Mouse (Mus musculus) bone marrow, adult 2 months (tissue): ENCODE data around the gene Samd4. TPM values are rescaled to one million over a fixed set of nuclear protein-coding genes. Genes with fewer than 3 reads are reported as not detected.

ENCODE experiments used
- H3K27ac ChIP-seq: fragments of 200-500 bp; 2 replicates; pipeline ENCODE4 v1.5.1; 2012; ENCODE audit warnings: low read depth, mild to moderate bottlenecking, control low read depth, inconsistent platforms, low read length; ENCODE audit not compliant: control insufficient read depth, poor library complexity, insufficient read depth
- H3K4me1 ChIP-seq: fragments of 200-500 bp; 2 replicates; pipeline ENCODE4 v1.6.1; 2011; ENCODE audit warnings: low read length; ENCODE audit not compliant: control insufficient read depth, insufficient read depth
- H3K4me3 ChIP-seq: fragments of 200-500 bp; replicated peaks from 2 replicates; pipeline ENCODE3; 2011; ENCODE audit warnings: mild to moderate bottlenecking, low read depth, low read length, control low read depth; ENCODE audit not compliant: control insufficient read depth
- CTCF ChIP-seq: fragments of 200-500 bp; IDR thresholded peaks from 2 replicates; pipeline ENCODE4 v1.5.1; 2011; ENCODE audit warnings: low read length, control low read depth; ENCODE audit not compliant: control insufficient read depth, insufficient read depth
- POLR2A ChIP-seq: fragments of 200-500 bp; IDR thresholded peaks from 2 replicates; pipeline ENCODE4 v1.6.1; 2011; ENCODE audit warnings: low read depth, mild to moderate bottlenecking, control low read depth, low read length, borderline replicate concordance; ENCODE audit not compliant: control insufficient read depth
- whole genome bisulfite sequencing: fragments of 180-500 bp; shearing (Covaris S2); methylation state at CpG from one replicate; pipeline ENCODE4 v1.1.7; 2018; 5-methylcytosine and 5-hydroxymethylcytosine counted together
- polyA plus RNA-seq: library from polyadenylated mRNA; stranded (reverse); fragments of >200 nt; gene quantifications from 2 replicates; pipeline ENCODE4 v1.2.4, GENCODE M21; 2011; ENCODE audit warnings: low replicate concordance; ENCODE audit not compliant: missing spikeins, insufficient read depth, insufficient read length

The Samd4 gene
- polyA plus RNA-seq, 1 experiment, result 3.6 TPM

DNA sequence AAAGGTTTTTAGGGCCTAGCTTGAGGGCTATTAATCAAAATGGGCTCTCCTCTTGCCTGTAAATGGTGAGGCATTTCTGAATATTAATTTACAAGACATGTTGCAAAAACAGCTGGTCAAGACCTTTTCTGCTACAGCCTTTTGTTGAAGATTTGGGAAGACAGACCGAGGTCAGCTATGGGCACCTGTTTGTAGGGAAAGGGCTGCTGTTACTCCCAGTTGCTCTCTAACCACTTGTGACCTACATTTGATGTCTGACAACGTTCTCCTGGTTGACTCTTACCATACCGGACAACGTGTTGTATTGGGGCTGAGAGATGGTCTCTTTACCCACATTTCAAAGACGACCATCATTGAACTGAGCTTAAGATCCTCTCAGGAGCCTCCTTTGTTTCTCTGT is 15.3 kb downstream of the Samd4 start:
- H3K4me3 ChIP-seq, result no peak overlapping the region
- H3K27ac ChIP-seq, result no peak overlapping the region
- 82% methylated on average over 5 of the region's 5 CpGs for WGBS
- no peak for TF ChIP-seq POLR2A
- TF ChIP-seq CTCF, result no peak
- no peaks in the 10 kb centered on the region; the same call in 1 of the 2 replicates for H3K4me1 ChIP-seq

DNA sequence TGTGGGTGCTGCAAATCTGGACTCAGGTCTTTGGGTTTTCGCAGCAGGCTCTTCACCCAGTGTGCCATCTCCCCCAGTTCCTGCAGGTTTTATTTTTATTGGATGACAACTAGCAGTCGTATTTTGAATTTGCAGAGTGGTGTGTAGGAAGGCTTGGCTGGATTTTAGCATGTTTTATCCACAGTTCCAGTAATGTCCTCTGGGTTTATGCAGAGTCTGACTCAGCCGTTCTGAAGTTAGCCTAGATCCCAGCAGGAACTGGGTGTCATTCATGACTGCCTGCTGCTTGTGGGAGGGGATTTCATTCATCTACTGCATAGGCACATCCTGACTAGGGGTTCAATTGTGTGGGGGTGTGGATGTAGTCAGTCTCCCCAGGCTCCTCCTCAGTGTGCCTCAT is 16.0 kb downstream of the Samd4 start:
- TF ChIP-seq POLR2A (no peak), CTCF (no peak)
- Histone ChIP-seq H3K4me3 (no peak overlapping the region), H3K27ac (no peak overlapping the region), H3K4me1 (no peaks in the 10 kb centered on the region; the same call in 1 of the 2 replicates)
- WGBS, result 76% methylated on average over 3 of the region's 3 CpGs

DNA sequence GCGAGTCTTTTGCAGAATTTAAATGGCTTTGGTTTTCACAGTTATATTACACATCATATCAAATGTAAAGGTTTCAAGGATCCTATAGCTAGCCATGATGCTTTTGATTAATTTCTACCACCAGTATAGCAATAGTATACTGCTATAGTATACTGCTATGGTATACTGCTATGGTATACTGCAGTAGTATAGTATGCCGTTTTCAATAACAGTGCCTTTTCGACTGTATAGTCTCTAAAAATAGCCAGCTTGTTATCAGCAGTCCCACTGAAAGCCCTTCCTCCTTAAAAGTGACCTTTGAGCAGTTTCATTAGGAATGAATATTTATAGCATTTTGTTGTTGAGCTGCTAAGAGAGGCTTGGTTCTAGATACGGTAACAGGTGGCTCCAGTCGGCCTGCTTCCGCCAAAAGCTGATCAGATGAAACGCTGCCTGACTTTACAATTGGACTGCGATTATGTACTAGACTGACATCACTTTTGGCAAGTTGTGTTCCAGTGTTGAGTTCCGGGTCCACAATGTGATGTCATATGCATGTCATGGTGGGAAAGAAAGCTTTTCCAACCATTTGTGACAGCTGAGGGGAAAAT is 19.9 kb downstream of the Samd4 start:
- H3K4me3 ChIP-seq, result no peak overlapping the region
- H3K27ac ChIP-seq, result no peak overlapping the region
- 84% methylated on average over 9 of the region's 9 CpGs for WGBS
- TF ChIP-seq POLR2A, result no peak
- no peak for TF ChIP-seq CTCF
- H3K4me1 ChIP-seq, result no peaks in the 10 kb centered on the region

DNA sequence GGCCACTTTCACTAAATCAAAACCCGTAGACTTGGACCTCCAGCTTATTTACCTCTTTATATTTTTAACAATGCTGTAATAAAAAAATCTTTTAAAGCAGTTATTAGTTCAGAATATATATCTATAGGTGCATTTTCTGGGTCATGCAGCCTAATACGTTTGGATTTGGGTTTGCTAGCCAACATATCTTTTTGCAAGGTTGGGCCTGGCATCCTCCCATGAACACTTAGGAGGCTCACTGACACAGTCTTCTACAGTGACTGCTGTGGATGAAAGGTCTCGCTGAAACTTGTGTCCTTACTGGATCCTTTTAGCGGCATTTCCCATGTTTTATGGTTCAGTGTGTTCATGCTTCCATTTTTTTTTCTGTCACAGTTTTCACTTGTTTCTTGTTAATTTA is 21.6 kb downstream of the Samd4 start:
- H3K4me1 ChIP-seq, result no peaks in the 10 kb centered on the region
- H3K27ac ChIP-seq, result no peak overlapping the region
- no peak overlapping the region for H3K4me3 ChIP-seq
- WGBS, result 84% methylated on average over 4 of the region's 4 CpGs
- no peak for TF ChIP-seq POLR2A
- no peak for TF ChIP-seq CTCF

DNA sequence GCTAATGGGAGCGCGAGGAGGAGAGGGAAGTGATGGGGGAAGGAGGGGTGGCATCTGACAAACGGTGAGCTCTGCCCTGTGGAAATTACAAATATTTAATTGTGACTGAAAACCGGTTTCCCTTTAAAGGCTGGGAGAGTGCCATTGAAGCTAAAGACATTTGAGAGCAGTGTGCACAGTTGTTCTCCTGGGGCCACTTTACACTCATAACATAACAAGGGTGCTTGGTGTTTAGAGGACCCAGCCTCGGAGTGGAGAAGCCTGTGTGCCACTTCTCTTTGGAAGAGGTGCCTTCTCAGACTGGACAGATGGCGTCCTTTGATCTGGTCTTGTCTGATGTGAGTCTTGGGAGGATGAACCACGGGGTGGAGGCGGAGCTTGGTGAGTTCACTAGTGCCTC is 26.2 kb downstream of the Samd4 start:
- TF ChIP-seq CTCF (no peak), POLR2A (no peak)
- Histone ChIP-seq H3K27ac (no peak overlapping the region), H3K4me3 (no peak overlapping the region), H3K4me1 (no peaks in the 10 kb centered on the region)
- 69% methylated on average over 8 of the region's 8 CpGs for WGBS

DNA sequence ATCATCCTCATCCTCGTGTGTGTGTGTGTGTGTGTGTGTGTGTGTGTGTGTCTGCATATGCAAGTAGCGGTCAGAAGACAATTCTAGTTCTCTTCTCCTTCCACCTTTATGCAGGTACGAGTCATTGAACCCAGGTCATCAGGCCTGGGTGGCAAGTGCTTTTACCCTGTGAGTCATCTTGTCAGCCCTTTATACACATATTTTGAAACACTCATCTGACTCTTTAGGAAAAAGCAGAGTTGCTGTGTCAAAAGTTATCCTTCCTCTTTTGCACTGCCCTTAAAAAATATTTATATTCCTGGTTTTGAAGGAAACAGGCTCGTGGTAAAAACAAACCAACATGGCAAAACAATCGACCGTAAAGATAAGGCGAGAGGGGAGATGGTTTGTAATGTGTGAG is 29.8 kb downstream of the Samd4 start:
- TF ChIP-seq CTCF, result no peak
- TF ChIP-seq POLR2A, result no peak
- WGBS, result 22% methylated on average over 7 of the region's 7 CpGs
- no peak overlapping the region for H3K27ac ChIP-seq
- H3K4me3 ChIP-seq, result no peak overlapping the region
- no peaks in the 10 kb centered on the region for H3K4me1 ChIP-seq

DNA sequence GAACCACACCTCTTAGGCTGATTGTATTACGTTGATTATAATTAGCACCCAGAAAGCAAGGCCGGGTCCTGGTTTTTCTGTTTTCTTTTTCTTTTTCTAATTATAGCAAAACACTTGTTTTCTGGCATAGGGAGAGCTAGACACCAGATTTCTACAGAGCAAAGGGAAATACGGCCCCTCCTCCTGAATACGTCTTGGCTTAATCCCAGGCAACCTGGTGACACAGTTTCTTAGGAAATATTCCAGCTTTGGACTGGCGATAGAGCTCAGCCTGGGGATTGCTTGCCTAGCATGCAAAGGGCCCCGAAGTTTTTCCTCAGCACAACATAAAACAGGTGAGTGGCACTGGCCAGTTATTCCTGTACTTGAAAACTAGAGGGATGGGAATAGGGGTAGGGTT is 31.7 kb downstream of the Samd4 start:
- Histone ChIP-seq H3K27ac (no peak overlapping the region), H3K4me1 (no peaks in the 10 kb centered on the region), H3K4me3 (no peak overlapping the region)
- WGBS, result 75% methylated on average over 6 of the region's 6 CpGs
- TF ChIP-seq CTCF (no peak), POLR2A (no peak)

DNA sequence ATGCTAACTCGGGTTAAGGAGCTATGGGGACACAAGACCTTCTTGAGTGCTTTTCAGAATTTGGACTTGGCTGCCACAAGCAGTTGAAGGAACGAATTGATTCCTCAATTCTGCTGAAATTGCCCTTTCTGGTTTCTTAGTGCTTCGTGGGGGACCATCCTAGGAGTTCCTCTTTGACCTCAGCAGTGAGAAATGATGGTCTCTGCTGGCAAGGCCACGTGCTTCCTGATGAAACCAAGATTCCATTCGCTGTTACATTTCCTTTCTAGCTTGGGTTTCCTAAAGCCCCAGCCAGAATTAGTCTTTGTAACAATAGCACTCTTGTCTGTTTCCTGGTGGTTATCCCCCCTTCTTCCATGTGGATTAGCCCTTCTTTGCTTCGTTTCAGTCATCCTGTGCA is 32.9 kb downstream of the Samd4 start:
- no peak overlapping the region for H3K27ac ChIP-seq
- no peaks in the 10 kb centered on the region for H3K4me1 ChIP-seq
- no peak overlapping the region for H3K4me3 ChIP-seq
- WGBS, result 18% methylated on average over 6 of the region's 6 CpGs
- no peak for TF ChIP-seq POLR2A
- TF ChIP-seq CTCF, result no peak

DNA sequence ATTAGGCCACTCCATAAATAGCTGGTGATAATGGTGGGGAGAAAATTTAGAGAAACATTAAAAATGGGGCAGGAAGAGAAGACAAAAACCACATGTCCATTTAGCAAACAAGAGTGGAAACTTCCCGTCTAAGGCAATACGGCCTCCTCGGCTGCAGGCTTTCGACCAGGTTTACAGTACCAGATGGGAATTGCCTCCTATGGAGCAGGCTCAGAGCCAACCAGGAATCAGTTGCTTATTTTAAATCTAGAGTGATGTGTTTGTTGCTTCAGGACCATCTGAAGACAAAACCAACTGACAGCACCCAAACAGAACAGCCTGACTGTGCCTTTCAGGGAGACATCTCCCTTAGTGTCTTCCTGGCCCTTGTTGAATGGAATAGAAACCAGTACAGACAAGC is 33.9 kb downstream of the Samd4 start:
- TF ChIP-seq POLR2A (no peak), CTCF (no peak)
- Histone ChIP-seq H3K27ac (no peak overlapping the region), H3K4me3 (no peak overlapping the region), H3K4me1 (no peaks in the 10 kb centered on the region)
- WGBS, result 60% methylated on average over 4 of the region's 4 CpGs
